Mouse (Mus musculus): ENCODE measurements around the gene Chd5. TPM values are rescaled to one million over a fixed set of nuclear protein-coding genes. Genes with fewer than 3 reads are reported as not detected.

Gene Chd5
- polyA plus RNA-seq, 1 experiment from 2014 or later: 0.01 TPM

- DNase-seq (ENCODE audit: low spot score): no peak
- WGBS: 12% methylated on average over 17 of the region's 17 CpGs
- Histone ChIP-seq H3K36me3 (no peaks in the 10 kb centered on the region), H3K27ac (no peak overlapping the region), H3K27me3 (ENCODE audit: low read depth, poor library complexity, severe bottlenecking) (peaks cover 81% of the 10 kb centered on the region), H3K9me3 (replicated peaks) (no peaks in the 10 kb centered on the region), H3K4me1 (peaks cover 11% of the 10 kb centered on the region), H3K4me3 (no peak overlapping the region)
Measured at GRCm38 (mm10) chr4:152349837-152350381, 11.5 kb downstream of the Chd5 start.

DNA sequence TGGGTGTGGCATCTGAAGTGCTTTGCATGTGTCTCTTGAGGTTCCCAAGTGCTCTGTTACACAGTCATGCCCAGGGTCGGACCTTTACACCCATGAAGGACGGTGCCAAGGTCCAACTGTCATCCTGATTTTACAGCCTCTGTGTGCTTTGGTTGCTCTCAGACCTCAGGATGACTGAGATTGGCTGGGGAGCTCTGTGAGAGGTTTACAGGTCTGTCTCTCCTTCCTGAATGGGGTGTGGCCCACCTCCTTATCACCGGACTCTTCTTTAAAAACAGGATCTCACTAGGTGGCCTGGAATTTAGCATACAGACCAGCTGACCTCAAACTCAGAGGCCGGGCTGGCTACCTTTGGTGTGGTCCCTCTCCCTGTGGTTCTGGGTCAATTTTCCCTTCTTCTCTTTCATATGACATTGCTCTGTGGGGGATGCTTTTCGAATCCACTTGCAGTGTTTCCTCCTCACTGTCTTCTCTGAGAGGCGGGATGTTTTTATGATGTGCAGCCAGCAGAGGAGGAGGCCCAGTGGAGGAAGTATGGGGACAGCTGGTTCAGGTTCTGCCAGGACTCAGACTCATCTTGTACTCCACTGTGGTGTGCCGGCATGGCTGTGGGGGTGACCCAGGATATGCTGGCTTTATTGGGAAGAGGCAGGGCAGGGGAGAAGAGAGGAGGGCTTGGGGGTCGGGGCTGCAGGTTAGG is 12.4 kb downstream of the Chd5 start:
- DNase-seq (ENCODE audit: low spot score): no peak
- 28% methylated on average over 8 of the region's 8 CpGs for WGBS
- no peaks in the 10 kb centered on the region for H3K9me3 ChIP-seq (replicated peaks)
- H3K4me1 ChIP-seq: peaks cover 11% of the 10 kb centered on the region
- no peaks in the 10 kb centered on the region for H3K36me3 ChIP-seq
- H3K27ac ChIP-seq: no peak overlapping the region
- no peak overlapping the region for H3K4me3 ChIP-seq
- H3K27me3 ChIP-seq (ENCODE audit: low read depth, poor library complexity, severe bottlenecking): peaks cover 71% of the 10 kb centered on the region

- peaks cover 11% of the 10 kb centered on the region for H3K4me1 ChIP-seq
- H3K4me3 ChIP-seq: no peak overlapping the region
- DNase-seq (ENCODE audit: low spot score): peak; percentile 53
- H3K27me3 ChIP-seq (ENCODE audit: low read depth, poor library complexity, severe bottlenecking): peaks cover 70% of the 10 kb centered on the region
- no peak overlapping the region for H3K27ac ChIP-seq
- H3K9me3 ChIP-seq (replicated peaks): no peaks in the 10 kb centered on the region
- no peaks in the 10 kb centered on the region for H3K36me3 ChIP-seq
- WGBS: 14% methylated on average over 14 of the region's 14 CpGs
Measured at GRCm38 (mm10) chr4:152351422-152352305, 13.2 kb downstream of the Chd5 start.

DNA sequence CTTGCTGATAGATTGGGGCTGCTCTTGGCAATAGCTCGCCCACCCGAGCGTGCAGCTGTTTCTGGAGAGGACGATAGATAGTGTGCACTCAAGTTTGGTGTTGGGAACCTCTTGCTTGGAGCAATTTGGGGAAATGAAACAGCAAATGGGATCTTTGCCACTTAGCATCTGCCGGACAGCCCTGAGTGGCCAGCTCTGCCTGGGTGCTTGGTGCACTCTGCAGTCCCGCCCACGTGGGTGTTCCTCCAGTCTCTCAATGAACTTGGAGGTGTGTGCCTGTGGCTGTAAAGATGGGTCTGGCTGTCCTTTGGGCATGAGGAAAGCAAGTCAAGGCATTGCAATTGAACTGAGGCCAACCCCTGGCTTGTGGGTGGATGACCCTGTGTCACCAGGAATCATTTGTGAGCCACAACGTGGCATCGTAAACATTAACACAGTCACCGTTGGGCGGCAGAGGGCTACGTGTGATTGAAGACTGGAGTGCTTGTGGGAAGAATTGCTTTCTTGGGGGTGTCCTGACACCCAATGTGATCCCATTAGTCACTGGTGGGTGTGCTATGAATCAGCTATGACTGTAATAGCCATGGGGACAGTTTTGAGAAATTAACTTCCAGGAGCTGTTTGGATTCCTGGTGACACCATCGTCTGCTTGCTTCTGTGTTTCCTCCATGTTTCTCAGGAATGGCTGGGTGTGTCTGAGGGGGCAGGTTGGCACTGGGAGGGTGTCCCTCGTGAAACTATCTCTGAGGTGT is 15.6 kb downstream of the Chd5 start:
- Histone ChIP-seq H3K4me3 (no peak overlapping the region), H3K4me1 (peaks cover 11% of the 10 kb centered on the region), H3K27ac (no peak overlapping the region), H3K27me3 (ENCODE audit: low read depth, poor library complexity, severe bottlenecking) (peaks cover 61% of the 10 kb centered on the region), H3K36me3 (no peaks in the 10 kb centered on the region), H3K9me3 (replicated peaks) (no peaks in the 10 kb centered on the region)
- DNase-seq (ENCODE audit: low spot score): no peak
- WGBS: 82% methylated on average over 14 of the region's 14 CpGs

GRCm38 (mm10) chr4:152355672-152356071 is 17.2 kb downstream of the Chd5 start:
- peaks cover 17% of the 10 kb centered on the region for H3K4me1 ChIP-seq
- no peak overlapping the region for H3K27ac ChIP-seq
- no peaks in the 10 kb centered on the region for H3K9me3 ChIP-seq (replicated peaks)
- H3K4me3 ChIP-seq: no peak overlapping the region
- no peaks in the 10 kb centered on the region for H3K36me3 ChIP-seq
- H3K27me3 ChIP-seq (ENCODE audit: low read depth, poor library complexity, severe bottlenecking): peaks cover 60% of the 10 kb centered on the region
- 78% methylated on average over 7 of the region's 7 CpGs for WGBS
- DNase-seq (ENCODE audit: low spot score): no peak

- Histone ChIP-seq H3K36me3 (no peaks in the 10 kb centered on the region), H3K27me3 (ENCODE audit: low read depth, poor library complexity, severe bottlenecking) (peaks cover 44% of the 10 kb centered on the region), H3K9me3 (replicated peaks) (no peaks in the 10 kb centered on the region), H3K4me3 (no peak overlapping the region), H3K4me1 (peaks cover 27% of the 10 kb centered on the region), H3K27ac (no peak overlapping the region)
- WGBS: 6% methylated on average over 11 of the region's 11 CpGs
- no peak for DNase-seq (ENCODE audit: low spot score)
Measured at GRCm38 (mm10) chr4:152359700-152360099, 21.2 kb downstream of the Chd5 start.

- 2% methylated on average over 23 of the region's 24 CpGs for WGBS
- Histone ChIP-seq H3K27ac (no peak overlapping the region), H3K9me3 (replicated peaks) (no peaks in the 10 kb centered on the region), H3K4me1 (peaks cover 27% of the 10 kb centered on the region), H3K36me3 (no peaks in the 10 kb centered on the region), H3K4me3 (peak overlapping the region; percentile 32), H3K27me3 (ENCODE audit: low read depth, poor library complexity, severe bottlenecking) (peaks cover 44% of the 10 kb centered on the region)
- DNase-seq (ENCODE audit: low spot score): peak; percentile 82
Measured at GRCm38 (mm10) chr4:152360855-152361254, 22.4 kb downstream of the Chd5 start.

- DNase-seq (ENCODE audit: low spot score): no peak
- Histone ChIP-seq H3K36me3 (no peaks in the 10 kb centered on the region), H3K4me3 (no peak overlapping the region), H3K27me3 (ENCODE audit: low read depth, poor library complexity, severe bottlenecking) (peaks cover 44% of the 10 kb centered on the region), H3K27ac (no peak overlapping the region), H3K9me3 (replicated peaks) (no peaks in the 10 kb centered on the region), H3K4me1 (peaks cover 27% of the 10 kb centered on the region)
- WGBS: 63% methylated on average over 9 of the region's 9 CpGs
Measured at GRCm38 (mm10) chr4:152362180-152362579, 23.7 kb downstream of the Chd5 start.

GRCm38 (mm10) chr4:152365228-152365627 is 26.8 kb downstream of the Chd5 start:
- Histone ChIP-seq H3K9me3 (replicated peaks) (no peaks in the 10 kb centered on the region), H3K4me3 (no peak overlapping the region), H3K27me3 (ENCODE audit: low read depth, poor library complexity, severe bottlenecking) (peaks cover 26% of the 10 kb centered on the region), H3K36me3 (no peaks in the 10 kb centered on the region), H3K4me1 (peaks cover 20% of the 10 kb centered on the region), H3K27ac (no peak overlapping the region)
- WGBS: 77% methylated on average over 7 of the region's 7 CpGs
- no peak for DNase-seq (ENCODE audit: low spot score)

GRCm38 (mm10) chr4:152382528-152383252 is 44.2 kb downstream of the Chd5 start:
- no peak overlapping the region for H3K27ac ChIP-seq
- H3K4me3 ChIP-seq: no peak overlapping the region
- H3K27me3 ChIP-seq (ENCODE audit: low read depth, poor library complexity, severe bottlenecking): 0 out of 2 replicates have a peak, but pooled peaks cover 2% of the 10 kb centered on the region
- H3K9me3 ChIP-seq (replicated peaks): no peaks in the 10 kb centered on the region
- H3K4me1 ChIP-seq: no peaks in the 10 kb centered on the region
- DNase-seq (ENCODE audit: low spot score): no peak
- no peaks in the 10 kb centered on the region for H3K36me3 ChIP-seq
- WGBS: 88% methylated on average over 17 of the region's 17 CpGs

DNA sequence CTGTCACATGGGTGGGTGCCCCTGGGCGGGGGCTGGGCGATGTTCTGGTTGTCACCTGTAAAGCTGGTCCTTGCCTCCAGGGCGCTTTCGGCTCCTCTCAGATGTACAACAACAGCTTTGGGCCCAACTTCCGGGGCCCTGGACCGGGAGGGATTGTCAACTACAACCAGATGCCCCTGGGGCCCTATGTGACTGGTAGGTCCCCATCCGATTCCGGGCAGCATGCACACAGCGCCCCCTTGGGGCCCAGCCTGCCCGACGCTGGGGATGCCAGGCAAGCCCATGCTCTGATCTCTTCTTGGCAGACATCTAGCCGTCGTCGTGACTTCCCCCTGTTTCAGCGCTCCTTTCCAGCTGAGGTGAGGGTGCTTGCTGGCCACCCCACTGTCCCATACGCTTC is 47.2 kb downstream of the Chd5 start:
- H3K27ac ChIP-seq: no peak overlapping the region
- peaks cover 10% of the 10 kb centered on the region for H3K4me1 ChIP-seq
- 64% methylated on average over 16 of the region's 16 CpGs for WGBS
- DNase-seq (ENCODE audit: low spot score): no peak
- no peak overlapping the region for H3K4me3 ChIP-seq
- no peaks in the 10 kb centered on the region for H3K36me3 ChIP-seq
- no peaks in the 10 kb centered on the region for H3K27me3 ChIP-seq (ENCODE audit: low read depth, poor library complexity, severe bottlenecking)
- no peaks in the 10 kb centered on the region for H3K9me3 ChIP-seq (replicated peaks)

GRCm38 (mm10) chr4:152392192-152392591 is 53.7 kb downstream of the Chd5 start:
- H3K36me3 ChIP-seq: no peaks in the 10 kb centered on the region
- no peak overlapping the region for H3K4me3 ChIP-seq
- H3K27ac ChIP-seq: peak overlapping the region; percentile 15; the same call in 1 of the 2 replicates
- no peaks in the 10 kb centered on the region for H3K27me3 ChIP-seq (ENCODE audit: low read depth, poor library complexity, severe bottlenecking)
- 90% methylated on average over 5 of the region's 5 CpGs for WGBS
- peaks cover 30% of the 10 kb centered on the region for H3K4me1 ChIP-seq
- no peak for DNase-seq (ENCODE audit: low spot score)
- no peaks in the 10 kb centered on the region for H3K9me3 ChIP-seq (replicated peaks)

Data from limb, embryonic 10.5 days (tissue).